Mouse (Mus musculus): ENCODE measurements around the gene Neurog2. TPM values are rescaled to one million over a fixed set of nuclear protein-coding genes. Genes with fewer than 3 reads are reported as not detected.
A peak's percentile ranks its signal among the peaks of the same experiment; 100 is the strongest.

Gene Neurog2
- polyA plus RNA-seq, 1 experiment from 2014 or later: not detected

DNA sequence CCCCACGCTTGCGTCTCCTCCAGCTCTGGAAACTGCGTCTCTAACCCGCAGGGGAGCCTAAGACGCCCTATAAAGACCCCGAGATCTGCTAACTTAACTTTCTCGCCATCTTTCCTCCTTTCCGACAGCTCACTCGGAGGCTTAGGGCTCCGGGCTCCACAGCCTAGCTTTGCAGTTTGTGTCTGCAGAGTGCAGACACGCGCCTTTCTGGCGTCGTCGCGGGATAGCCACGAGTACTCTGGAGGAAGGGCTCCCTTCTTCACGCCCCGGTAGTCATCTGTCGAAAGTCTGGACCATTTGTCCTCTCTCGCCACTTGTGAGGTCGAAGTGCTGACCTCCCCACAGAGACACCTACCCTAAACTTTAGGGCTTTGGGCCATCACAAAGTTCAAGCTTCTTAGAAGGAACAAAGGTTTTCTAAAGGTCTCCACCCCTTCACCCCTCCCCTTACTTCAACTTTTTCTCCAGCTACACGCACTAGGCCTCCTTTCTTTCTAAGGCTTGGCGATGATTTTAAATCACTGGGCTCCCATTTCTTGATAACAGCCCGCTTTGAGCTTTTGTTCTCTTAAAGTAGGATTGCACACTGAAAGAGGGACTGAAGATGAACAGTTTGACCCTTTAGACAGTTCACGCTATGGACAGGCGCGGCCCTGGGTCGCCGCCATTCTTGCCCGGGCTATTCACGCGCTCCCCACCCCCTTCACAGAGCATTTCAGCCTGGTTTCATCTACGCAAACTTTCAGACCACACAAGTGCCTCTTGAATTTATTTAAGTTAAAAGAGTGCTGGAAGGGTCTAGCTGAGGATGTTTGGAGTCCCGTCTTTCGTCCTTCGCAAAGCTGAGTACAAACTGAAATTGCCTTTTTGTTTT, 4.4 kb upstream of the Neurog2 start:
- no peak for DNase-seq (ENCODE audit: low read depth, low spot score)
- in situ Hi-C loops (cut with MboI; ENCODE audit: low pct_unique_long_range_greater_than_20kb): no loop called here
- no peak for ATAC-seq
- ChIA-PET POLR2A (interaction anchor here (1.0 to 1.3 kb wide), 2 partner anchors 18 to 23 kb away, joined by 3 read pairs; no protein-coding TSS in a partner anchor), CTCF (interaction anchor here (0.8 to 5.3 kb wide), 5 partner anchors 8 to 322 kb away, joined by 3 to 53 read pairs (median 5); no protein-coding TSS in a partner anchor)
- peaks cover 27% of the 10 kb centered on the region for H3K27me3 ChIP-seq
- no peak for TF ChIP-seq CTCF (IDR thresholded peaks at IDR 0.05)

DNA sequence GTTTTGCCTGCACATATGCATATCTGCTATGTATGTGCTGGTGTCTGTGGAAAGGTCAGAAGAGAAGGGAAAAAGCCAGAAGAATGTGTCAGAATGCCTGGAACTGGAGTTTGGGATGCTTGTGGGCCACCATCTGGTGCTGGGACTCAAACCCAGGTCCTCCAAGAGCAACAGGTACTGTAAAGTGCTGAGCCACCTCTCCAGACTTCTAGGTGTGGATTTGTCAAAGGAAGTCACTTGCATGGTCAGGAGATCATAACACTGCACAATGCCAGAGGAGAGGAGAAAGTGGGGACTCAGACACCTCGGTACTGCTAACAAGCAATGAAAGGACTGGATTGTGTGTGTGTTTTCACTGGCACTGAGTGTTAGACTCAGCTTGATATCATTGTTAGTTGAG, 2.7 kb upstream of the Neurog2 start:
- in situ Hi-C loops (cut with MboI; ENCODE audit: low pct_unique_long_range_greater_than_20kb): no loop called here
- ChIA-PET CTCF (interaction anchor here (2.2 kb wide), 1 partner anchor 125 kb away, joined by 5 read pairs; no protein-coding TSS in a partner anchor), POLR2A (interaction anchor here (1.0 kb wide), 1 partner anchor 129 kb away, joined by 3 read pairs; no protein-coding TSS in a partner anchor)
- DNase-seq (ENCODE audit: low read depth, low spot score) (no peak), ATAC-seq (no peak)
- TF ChIP-seq CTCF (IDR thresholded peaks at IDR 0.05): no peak
- peaks cover 33% of the 10 kb centered on the region for H3K27me3 ChIP-seq

DNA sequence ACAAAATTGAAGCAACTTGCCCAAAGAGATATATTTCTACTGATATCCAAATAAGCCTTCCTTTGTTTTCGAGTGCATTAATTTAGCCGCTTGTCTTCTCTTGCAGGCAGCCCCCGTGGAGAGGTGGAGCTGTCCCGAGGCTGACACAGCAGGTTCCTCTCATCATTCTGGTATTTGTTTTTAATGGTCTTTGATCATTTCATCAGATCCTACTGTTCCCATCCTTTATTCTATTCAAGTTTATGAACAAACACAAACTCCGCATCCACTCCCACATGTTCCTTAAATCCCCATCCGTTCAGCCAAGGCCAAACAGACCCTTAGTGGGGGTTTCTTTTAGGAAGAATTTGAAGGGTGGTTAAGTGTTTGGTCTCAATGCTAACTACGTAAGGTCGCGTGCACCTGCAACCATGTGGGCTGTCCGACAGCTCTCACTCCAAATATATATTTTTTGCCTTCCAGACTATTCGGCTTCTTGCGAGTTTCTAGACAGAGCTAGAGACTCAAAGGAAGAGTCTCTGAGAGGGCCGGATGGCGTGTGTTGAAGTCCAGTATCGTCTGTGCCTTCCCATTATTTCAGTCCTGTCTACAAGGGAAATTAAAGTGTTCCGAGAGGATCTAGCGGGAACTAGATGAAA, 2.1 kb upstream of the Neurog2 start:
- no peak for TF ChIP-seq CTCF (IDR thresholded peaks at IDR 0.05)
- POLR2A ChIA-PET: interaction anchor here (1.0 kb wide), 1 partner anchor 128 kb away, joined by 3 read pairs; no protein-coding TSS in a partner anchor
- in situ Hi-C loops (cut with MboI; ENCODE audit: low pct_unique_long_range_greater_than_20kb): no loop called here
- CTCF ChIA-PET: interaction anchor here (0.8 to 3.9 kb wide), 2 partner anchors 22 to 129 kb away, joined by 3 to 47 read pairs; no protein-coding TSS in a partner anchor
- ATAC-seq: no peak
- H3K27me3 ChIP-seq: peaks cover 40% of the 10 kb centered on the region
- DNase-seq (ENCODE audit: low read depth, low spot score): no peak

DNA sequence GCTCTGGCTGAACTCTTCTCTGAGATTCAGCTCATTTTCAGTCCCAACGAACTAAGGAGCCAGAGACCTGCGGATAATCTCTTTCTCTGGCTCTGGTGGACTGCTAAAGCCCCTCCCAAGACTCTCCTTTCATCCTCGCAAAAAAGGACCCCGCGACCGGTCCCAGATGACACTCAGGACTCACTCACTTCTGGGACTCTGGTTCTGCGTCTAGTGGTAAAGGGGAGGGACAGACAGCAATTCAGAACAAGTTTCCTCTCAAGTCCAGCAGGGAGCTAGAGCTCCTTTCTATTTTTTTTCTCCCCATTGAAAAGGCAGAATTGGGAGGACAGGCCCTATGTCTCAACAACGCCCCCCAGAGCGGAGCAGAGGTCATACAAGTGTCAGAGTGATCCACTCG, 1.4 kb upstream of the Neurog2 start:
- POLR2A ChIA-PET: no interaction called here
- H3K27me3 ChIP-seq: peaks cover 40% of the 10 kb centered on the region
- no peak for DNase-seq (ENCODE audit: low read depth, low spot score)
- TF ChIP-seq CTCF (IDR thresholded peaks at IDR 0.05): no peak
- in situ Hi-C loops (cut with MboI; ENCODE audit: low pct_unique_long_range_greater_than_20kb): no loop called here
- CTCF ChIA-PET: interaction anchor here (0.8 to 3.9 kb wide), 3 partner anchors 15 to 128 kb away, joined by 3 to 47 read pairs (median 15); no protein-coding TSS in a partner anchor
- no peak for ATAC-seq

DNA sequence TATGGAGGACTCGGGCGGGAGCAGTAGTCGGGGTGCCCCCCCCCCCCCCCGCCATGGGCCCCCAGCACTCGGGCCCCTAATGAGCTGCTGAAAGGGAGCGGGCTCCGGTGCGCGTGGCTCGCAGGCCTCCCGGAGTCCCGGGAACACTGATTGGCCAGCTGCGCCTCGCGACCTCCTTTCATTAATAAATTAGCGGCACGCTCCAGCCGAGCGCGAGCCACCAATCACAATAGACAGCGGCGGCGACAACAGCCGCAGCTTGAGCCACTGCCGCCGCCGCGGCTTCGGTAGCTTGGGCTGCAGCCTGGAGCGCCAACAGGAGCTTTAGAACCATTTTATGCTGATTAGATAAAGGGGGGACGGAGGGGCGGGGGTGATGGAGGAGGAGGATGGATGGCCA, 404 bp upstream of the Neurog2 start:
- in situ Hi-C loops (cut with MboI; ENCODE audit: low pct_unique_long_range_greater_than_20kb): no loop called here
- no peak for ATAC-seq

DNA sequence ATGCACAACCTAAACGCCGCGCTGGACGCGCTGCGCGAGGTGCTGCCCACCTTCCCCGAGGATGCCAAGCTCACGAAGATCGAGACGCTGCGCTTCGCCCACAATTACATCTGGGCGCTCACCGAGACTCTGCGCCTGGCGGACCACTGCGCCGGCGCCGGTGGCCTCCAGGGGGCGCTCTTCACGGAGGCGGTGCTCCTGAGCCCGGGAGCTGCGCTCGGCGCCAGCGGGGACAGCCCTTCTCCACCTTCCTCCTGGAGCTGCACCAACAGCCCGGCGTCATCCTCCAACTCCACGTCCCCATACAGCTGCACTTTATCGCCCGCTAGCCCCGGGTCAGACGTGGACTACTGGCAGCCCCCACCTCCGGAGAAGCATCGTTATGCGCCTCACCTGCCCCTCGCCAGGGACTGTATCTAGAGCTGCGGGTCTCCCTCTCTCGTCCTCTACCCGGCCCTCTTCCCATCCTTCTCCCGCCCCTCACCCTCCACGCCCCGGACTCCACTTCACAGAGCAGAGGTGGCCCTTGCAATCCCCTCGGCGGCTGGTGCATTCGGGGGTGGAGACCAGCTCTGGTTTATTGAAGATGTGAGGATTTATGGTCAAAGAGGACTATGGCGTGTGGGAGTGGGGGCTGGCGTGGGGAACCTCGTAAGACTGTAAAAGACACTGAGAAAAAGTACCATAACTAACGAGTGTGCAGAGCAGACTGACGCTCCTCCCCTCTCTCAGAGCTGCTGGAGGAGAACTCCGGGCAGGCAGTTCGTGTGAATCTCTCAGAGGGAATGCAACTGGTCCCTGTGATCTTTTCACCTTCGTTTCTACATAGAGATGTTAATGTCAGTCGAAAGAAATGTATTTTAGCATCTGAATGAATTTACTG, 1.4 kb downstream of the Neurog2 start:
- in situ Hi-C loops (cut with MboI; ENCODE audit: low pct_unique_long_range_greater_than_20kb): no loop called here
- H3K27me3 ChIP-seq: peaks cover 44% of the 10 kb centered on the region
- ChIA-PET CTCF (interaction anchor here (0.6 to 3.9 kb wide), 17 partner anchors 8 to 313 kb away, joined by 3 to 47 read pairs (median 4); partner anchors contain the start of gene Alpk1), POLR2A (interaction anchor here (0.9 to 2.1 kb wide), 3 partner anchors 8 to 120 kb away, joined by 3 to 6 read pairs (median 6); no protein-coding TSS in a partner anchor)
- ATAC-seq: peak; percentile 94
- TF ChIP-seq CTCF (IDR thresholded peaks at IDR 0.05): no peak
- DNase-seq (ENCODE audit: low read depth, low spot score): no peak

More for the DNA sequence above, 404 bp upstream of the Neurog2 start:
- CTCF ChIA-PET: interaction anchor here (3.5 to 3.9 kb wide), 2 partner anchors 14 to 127 kb away, joined by 15 to 47 read pairs; no protein-coding TSS in a partner anchor
- peaks cover 47% of the 10 kb centered on the region for H3K27me3 ChIP-seq
- TF ChIP-seq CTCF (IDR thresholded peaks at IDR 0.05): no peak
- POLR2A ChIA-PET: interaction anchor here (1.5 to 2.1 kb wide), 2 partner anchors 122 to 127 kb away, joined by 4 to 6 read pairs; no protein-coding TSS in a partner anchor
- DNase-seq (ENCODE audit: low read depth, low spot score): no peak

DNA sequence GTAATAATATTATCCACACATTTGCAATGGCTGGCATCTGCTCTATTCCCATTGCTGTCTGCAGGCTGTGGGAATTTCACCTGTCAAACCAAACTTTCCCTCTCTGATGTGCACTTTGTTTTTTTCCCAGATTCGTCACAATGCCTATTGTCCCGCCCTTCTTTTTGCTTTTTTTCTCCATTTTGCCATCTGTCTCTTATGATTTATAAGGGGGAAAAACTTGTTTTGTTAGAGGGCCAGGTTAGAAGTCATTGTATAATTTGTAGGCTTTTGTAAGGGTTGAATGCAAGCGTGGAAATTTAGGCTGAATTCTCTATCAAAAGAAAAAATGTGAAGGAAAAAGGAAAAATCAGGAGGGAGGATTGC, 2.0 kb downstream of the Neurog2 start:
- in situ Hi-C loops (cut with MboI; ENCODE audit: low pct_unique_long_range_greater_than_20kb): no loop called here
- ChIA-PET CTCF (interaction anchor here (0.9 to 3.9 kb wide), 9 partner anchors 8 to 312 kb away, joined by 3 to 47 read pairs (median 6); no protein-coding TSS in a partner anchor), POLR2A (no interaction called here)
- no peak for ATAC-seq
- DNase-seq (ENCODE audit: low read depth, low spot score): no peak
- H3K27me3 ChIP-seq: peaks cover 41% of the 10 kb centered on the region
- no peak for TF ChIP-seq CTCF (IDR thresholded peaks at IDR 0.05)

DNA sequence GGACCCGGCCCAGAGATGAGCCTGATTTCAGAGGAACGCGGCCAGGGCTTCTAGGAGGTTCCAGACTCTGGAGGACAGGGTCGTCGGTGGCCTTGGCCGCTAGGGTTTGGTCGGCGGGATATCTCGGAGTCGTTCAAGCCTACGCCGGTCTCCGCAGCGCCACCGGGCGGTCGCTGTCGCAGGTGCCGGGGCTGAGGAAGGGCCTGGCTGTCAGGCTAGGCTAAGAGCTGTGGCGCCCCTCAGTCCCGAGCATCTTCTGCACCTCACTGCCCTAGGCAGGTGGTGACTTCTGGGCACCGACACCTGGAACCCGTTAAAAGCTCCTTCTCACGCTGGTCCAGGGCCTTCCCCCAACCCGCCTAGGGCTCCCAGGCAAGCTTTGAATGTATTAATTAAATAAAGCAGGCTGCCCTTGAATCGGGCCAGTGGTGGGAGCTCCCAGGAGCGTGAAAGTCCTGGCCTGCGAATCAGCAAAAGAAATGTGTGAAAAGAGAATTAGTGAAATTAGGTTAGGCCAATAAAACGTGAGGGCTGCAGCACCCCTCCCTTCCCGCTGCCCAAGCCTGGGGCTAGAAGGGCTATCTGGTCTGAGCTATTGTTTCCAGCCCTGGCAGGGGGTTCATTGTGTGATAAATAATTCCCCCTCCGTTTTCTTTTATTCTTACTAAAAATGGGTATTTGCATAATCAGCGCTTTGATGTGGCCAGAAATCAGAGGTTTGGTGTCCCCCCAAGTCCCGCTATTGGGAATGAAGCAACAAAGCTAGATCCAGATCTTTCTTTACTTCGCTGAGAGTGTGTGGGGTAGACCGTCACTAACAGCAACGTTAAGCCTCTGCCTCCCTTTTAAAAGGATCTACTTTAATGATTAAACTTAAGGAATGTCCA, 7.2 kb downstream of the Neurog2 start:
- DNase-seq (ENCODE audit: low read depth, low spot score) (no peak), ATAC-seq (peak; percentile 45)
- TF ChIP-seq CTCF (IDR thresholded peaks at IDR 0.05): no peak
- POLR2A ChIA-PET: interaction anchor here (0.7 kb wide), 1 partner anchor 115 kb away, joined by 3 read pairs; no protein-coding TSS in a partner anchor
- CTCF ChIA-PET: interaction anchor here (0.8 to 1.4 kb wide), 4 partner anchors 15 to 140 kb away, joined by 4 to 5 read pairs (median 4); partner anchors contain the start of gene Alpk1
- H3K27me3 ChIP-seq: peaks cover 26% of the 10 kb centered on the region
- in situ Hi-C loops (cut with MboI; ENCODE audit: low pct_unique_long_range_greater_than_20kb): no loop called here

Data from Patski (cell line).